Mouse (Mus musculus) ES-Bruce4 (cell line): ENCODE data around the gene Ankrd54.

Experiments used
- CTCF ChIP-seq: IDR thresholded peaks from one replicate; pipeline ENCODE4 v1.8.1; 2011; ENCODE audit warnings: low read depth, low read length
- EP300 ChIP-seq: IDR thresholded peaks from 2 replicates; pipeline ENCODE4 v1.6.1; 2011; ENCODE audit warnings: low read depth, low read length; ENCODE audit not compliant: insufficient read depth
- POLR2A ChIP-seq: IDR thresholded peaks from one replicate; pipeline ENCODE4 v1.8.1; 2011; ENCODE audit warnings: low read length; ENCODE audit not compliant: insufficient read depth

GRCm38 (mm10) chr15:79071117-79072039, 8.7 kb upstream of the Ankrd54 start:
- TF ChIP-seq CTCF: peak; percentile 63
- no peak for TF ChIP-seq POLR2A
- TF ChIP-seq EP300: 0 out of 2 replicates have a peak, but pooled peaks have one; percentile 9
